Mouse (Mus musculus) limb, embryonic 10.5 days (tissue): ENCODE results near the gene Adamtsl3. TPM values are rescaled to one million over a fixed set of nuclear protein-coding genes. Genes with fewer than 3 reads are reported as not detected.

ENCODE experiments used
- DNase-seq: peaks from one replicate; pipeline ENCODE4 v3.0.0-alpha.2; 2017; ENCODE audit warnings: low spot score
- H3K27ac ChIP-seq: fragments of 300-500 bp; sonication (generic); 2 replicates; pipeline ENCODE4 v1.5.1; 2016; ENCODE audit warnings: mild to moderate bottlenecking
- H3K27me3 ChIP-seq: fragments of 300-500 bp; sonication (generic); 2 replicates; pipeline ENCODE4 v1.6.1; 2016; ENCODE audit warnings: low read depth, mild to moderate bottlenecking; ENCODE audit not compliant: poor library complexity, severe bottlenecking
- H3K36me3 ChIP-seq: fragments of 300-500 bp; sonication (generic); 2 replicates; pipeline ENCODE4 v1.6.1; 2016; ENCODE audit warnings: mild to moderate bottlenecking, moderate library complexity
- H3K4me1 ChIP-seq: fragments of 300-500 bp; sonication (generic); 2 replicates; pipeline ENCODE4 v1.6.1; 2016
- H3K4me3 ChIP-seq: fragments of 300-500 bp; sonication (generic); 2 replicates; pipeline ENCODE4 v1.5.1; 2016; ENCODE audit warnings: mild to moderate bottlenecking, moderate library complexity
- H3K9me3 ChIP-seq: fragments of 300-500 bp; sonication (generic); replicated peaks from 2 replicates; pipeline ENCODE4 v1.6.1; 2016; ENCODE audit warnings: mild to moderate bottlenecking
- WGBS: fragments of 180-500 bp; shearing (Covaris S2); methylation state at CpG from one replicate; pipeline ENCODE4 v1.1.7; 2016; 5-methylcytosine and 5-hydroxymethylcytosine counted together
- polyA plus RNA-seq: library from polyadenylated mRNA; unstranded; fragments of >200 nt; fragmentation: Nextera tagmentation; extraction: Ambion mirVana; gene quantifications from 2 replicates; pipeline ENCODE4 v1.2.1, GENCODE M21; 2016

Gene Adamtsl3
- polyA plus RNA-seq, 1 experiment from 2014 or later: 0.81 TPM

- no peak for DNase-seq
- peak overlapping the region; percentile 86 for H3K4me3 ChIP-seq
- H3K27me3 ChIP-seq: no peaks in the 10 kb centered on the region
- 14% methylated on average over 6 of the region's 6 CpGs for WGBS
- peaks cover 14% of the 10 kb centered on the region for H3K4me1 ChIP-seq
- H3K9me3 ChIP-seq: no peaks in the 10 kb centered on the region
- H3K36me3 ChIP-seq: peaks cover 21% of the 10 kb centered on the region
- H3K27ac ChIP-seq: peak overlapping the region; percentile 84
These were observed 313.6 kb downstream of the Adamtsl3 start for GRCm38 (mm10) chr7:82649081-82649445.

Other genes with a start within 250 kb of the Adamtsl3 start
- gene Sh3gl3, start 161.9 kb upstream of the Adamtsl3 start, polyA plus RNA-seq: 11.1 and 15.6 TPM in 2 replicates